Mouse (Mus musculus) B cell, adult (primary cell): ENCODE data around the gene Eaf1. TPM values are rescaled to one million over a fixed set of nuclear protein-coding genes. Genes with fewer than 3 reads are reported as not detected.

Experiments
- total RNA-seq: library from RNA; stranded (reverse); gene quantifications from 4 replicates; pipeline ENCODE4 v1.2.4, GENCODE M21; 2023; ENCODE audit not compliant: inconsistent age

Eaf1 gene
- total RNA-seq, result 33.2 to 41.6 TPM (median 35.5 TPM) in 4 replicates

GRCm38 (mm10) chr14:31494349-31494974, at the start of gene Eaf1:
Eaf1 (plus strand) TSS chr14:31494399.

DNA sequence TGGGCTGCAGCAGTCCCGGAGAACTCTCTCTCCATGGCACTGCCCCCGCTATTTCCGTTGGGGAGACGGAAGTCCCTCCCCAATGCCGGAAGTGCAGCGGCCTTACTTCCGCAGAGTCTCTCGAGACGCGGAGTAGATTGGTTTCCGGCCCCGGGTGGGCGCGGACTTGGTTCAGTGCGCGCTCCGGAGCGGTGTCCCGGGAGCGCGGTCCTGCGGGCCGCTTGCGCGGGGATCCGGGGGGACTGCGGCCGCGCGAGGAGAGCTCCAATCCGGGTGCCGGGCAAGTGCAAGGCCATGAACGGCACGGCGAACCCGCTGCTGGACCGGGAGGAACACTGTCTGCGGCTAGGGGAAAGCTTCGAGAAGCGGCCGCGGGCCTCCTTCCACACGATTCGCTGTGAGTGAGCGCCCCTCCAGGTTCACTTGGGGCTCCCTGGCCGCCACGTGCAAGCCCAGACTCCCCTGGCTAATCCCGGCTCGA, 816 bp downstream of the Eaf1 start, which contains the start of gene Mettl6:
Gene Mettl6, minus strand, starts transcription at position 66 of the 481 bp plus-strand sequence.

Other genes starting within 250 kb of the Eaf1 start
- 13.3 to 16.2 TPM (median 15.3 TPM) in 4 replicates for gene Phf7, start 243.1 kb upstream of the Eaf1 start, total RNA-seq
- gene Bap1, start 242.9 kb upstream of the Eaf1 start, total RNA-seq, result 117 to 125 TPM (median 123 TPM) in 4 replicates
- gene Dnah1, start 170.5 kb upstream of the Eaf1 start, total RNA-seq, result 0.15 to 0.36 TPM (median 0.24 TPM) in 4 replicates
- 47.8 to 54.0 TPM (median 51.6 TPM) in 4 replicates for gene Capn7, start 157.8 kb upstream of the Eaf1 start, total RNA-seq
- 263 to 304 TPM (median 276 TPM) in 4 replicates for gene Sh3bp5, start 58.3 kb upstream of the Eaf1 start, total RNA-seq
- gene Mettl6, start 641 bp downstream of the Eaf1 start, total RNA-seq, result 35.6 to 43.9 TPM (median 40.2 TPM) in 4 replicates
- gene Colq, start 96.9 kb downstream of the Eaf1 start, total RNA-seq, result 3.6 to 5.0 TPM (median 4.3 TPM) in 4 replicates
- 0.45 TPM in 1 of 4 replicates, not detected in the others for gene Gm49387, start 146.5 kb downstream of the Eaf1 start, total RNA-seq
- 12.0 to 14.3 TPM (median 13.5 TPM) in 4 replicates for gene Btd, start 146.6 kb downstream of the Eaf1 start, total RNA-seq
- 6.2 to 12.6 TPM (median 7.8 TPM) in 4 replicates for gene Hacl1, start 146.9 kb downstream of the Eaf1 start, total RNA-seq